Mouse (Mus musculus): Measurements from ENCODE around the gene Msh6. TPM values are rescaled to one million over a fixed set of nuclear protein-coding genes. Genes with fewer than 3 reads are reported as not detected.

Msh6 gene
- total RNA-seq, 1 experiment from 2014 or later = 27.2 TPM

Other genes starting within 250 kb of the Msh6 start
- not detected in 3 replicates for gene Kcnk12, start 177.1 kb upstream of the Msh6 start, total RNA-seq (2017)
- not detected in 3 replicates for gene Rpl36-ps4, start 54.1 kb upstream of the Msh6 start, total RNA-seq (2017)
- 61.8 to 82.8 TPM (median 75.5 TPM) in 3 replicates for gene Fbxo11, start 90.2 kb downstream of the Msh6 start, total RNA-seq (2017)